Mouse (Mus musculus) cortical plate, adult 2 months (tissue): ENCODE measurements around the gene Rpap2. TPM values are rescaled to one million over a fixed set of nuclear protein-coding genes. Genes with fewer than 3 reads are reported as not detected.

Experiments
- H3K27ac ChIP-seq: fragments of 200-500 bp; 2 replicates; pipeline ENCODE4 v1.5.1; 2012; ENCODE audit warnings: low read length, control low read depth, inconsistent platforms; ENCODE audit not compliant: insufficient read depth
- H3K4me1 ChIP-seq: fragments of 200-500 bp; 2 replicates; pipeline ENCODE4 v1.6.1; 2011; ENCODE audit warnings: low read length; ENCODE audit not compliant: control insufficient read depth, insufficient read depth
- H3K4me3 ChIP-seq: fragments of 200-500 bp; 2 replicates; pipeline ENCODE4 v1.5.1; 2011; ENCODE audit warnings: mild to moderate bottlenecking, low read length, control low read depth; ENCODE audit not compliant: insufficient read depth
- CTCF ChIP-seq: fragments of 200-500 bp; IDR thresholded peaks from 2 replicates; pipeline ENCODE4 v1.5.1; 2011; ENCODE audit warnings: mild to moderate bottlenecking, control low read depth, low read length; ENCODE audit not compliant: insufficient read depth; ENCODE audit errors: extremely low read depth
- POLR2A ChIP-seq: fragments of 200-500 bp; IDR thresholded peaks from 2 replicates; pipeline ENCODE4 v1.6.1; 2011; ENCODE audit warnings: mild to moderate bottlenecking, low read length, control low read depth; ENCODE audit not compliant: insufficient read depth; ENCODE audit errors: extremely low read depth
- polyA plus RNA-seq: library from polyadenylated mRNA; depleted of rRNA; stranded (reverse); fragments of >200 nt; gene quantifications from 2 replicates; pipeline ENCODE4 v1.2.3, GENCODE M21; 2012

Gene Rpap2
- polyA plus RNA-seq, 1 experiment: 15.2 TPM

GRCm38 (mm10) chr5:107684380-107684779 lies 87.2 kb downstream of the Rpap2 start:
- no peak overlapping the region for H3K4me3 ChIP-seq
- TF ChIP-seq POLR2A (no peak), CTCF (no peak)
- no peak overlapping the region for H3K27ac ChIP-seq
- H3K4me1 ChIP-seq: peaks cover 1% of the 10 kb centered on the region; the same call in 1 of the 2 replicates

GRCm38 (mm10) chr5:107687161-107687560 lies 90.0 kb downstream of the Rpap2 start:
- Histone ChIP-seq H3K4me1 (peaks cover 1% of the 10 kb centered on the region; the same call in 1 of the 2 replicates), H3K4me3 (no peak overlapping the region), H3K27ac (no peak overlapping the region)
- TF ChIP-seq CTCF: no peak
- no peak for TF ChIP-seq POLR2A

- Histone ChIP-seq H3K4me3 (peak overlapping the region; percentile 38), H3K4me1 (peaks cover 1% of the 10 kb centered on the region; the same call in 1 of the 2 replicates), H3K27ac (no peak overlapping the region)
- TF ChIP-seq POLR2A: no peak
- TF ChIP-seq CTCF: no peak
Measured at GRCm38 (mm10) chr5:107687592-107688498, 90.7 kb downstream of the Rpap2 start.

DNA sequence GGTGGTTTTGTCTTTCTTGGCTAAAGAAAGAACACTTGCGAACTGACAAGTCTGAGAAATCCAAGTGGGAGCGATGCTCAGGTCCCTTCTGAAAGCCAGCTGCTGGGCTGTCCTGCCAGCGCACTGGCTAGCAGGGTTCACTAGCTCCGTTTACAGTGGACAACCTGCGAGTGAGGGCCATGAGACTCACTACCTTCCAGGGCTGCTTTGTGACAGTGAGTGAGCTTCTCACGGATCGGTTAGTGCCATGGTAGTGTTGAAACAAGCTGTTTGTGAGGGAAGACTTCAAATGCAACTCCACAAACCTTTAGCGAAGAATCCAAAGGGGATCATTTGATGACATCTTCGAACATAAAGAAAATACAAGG lies 91.3 kb downstream of the Rpap2 start:
- H3K4me3 ChIP-seq: peak overlapping the region; percentile 38; the same call in 1 of the 2 replicates
- H3K27ac ChIP-seq: no peak overlapping the region
- H3K4me1 ChIP-seq: peaks cover 1% of the 10 kb centered on the region; the same call in 1 of the 2 replicates
- TF ChIP-seq CTCF: no peak
- no peak for TF ChIP-seq POLR2A

GRCm38 (mm10) chr5:107695019-107695418 lies 97.8 kb downstream of the Rpap2 start:
- TF ChIP-seq POLR2A (no peak), CTCF (no peak)
- no peak overlapping the region for H3K27ac ChIP-seq
- no peaks in the 10 kb centered on the region for H3K4me1 ChIP-seq
- no peak overlapping the region for H3K4me3 ChIP-seq

DNA sequence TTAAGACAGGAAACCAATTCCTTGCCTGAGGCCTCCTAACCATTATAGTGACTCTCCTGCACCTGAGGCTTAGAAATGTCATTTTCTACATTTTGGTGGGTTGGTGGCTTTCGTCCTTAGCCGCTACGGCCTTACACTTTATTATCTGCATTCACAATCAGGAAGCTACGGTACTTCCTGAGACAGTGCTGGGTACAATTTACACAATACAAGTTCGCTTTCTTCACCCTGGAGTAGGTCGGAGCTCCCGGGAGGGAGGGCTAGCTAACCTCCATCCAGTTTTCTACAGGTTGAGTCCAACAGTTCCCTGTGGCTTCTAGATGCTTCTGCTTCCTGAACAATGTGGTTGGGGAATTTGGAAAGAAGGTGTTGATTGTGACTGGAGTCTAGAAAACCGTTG lies 101.7 kb downstream of the Rpap2 start:
- no peak for TF ChIP-seq POLR2A
- no peak for TF ChIP-seq CTCF
- H3K27ac ChIP-seq: no peak overlapping the region
- H3K4me3 ChIP-seq: no peak overlapping the region
- H3K4me1 ChIP-seq: no peaks in the 10 kb centered on the region

- no peak overlapping the region for H3K27ac ChIP-seq
- no peak overlapping the region for H3K4me3 ChIP-seq
- H3K4me1 ChIP-seq: no peaks in the 10 kb centered on the region
- TF ChIP-seq CTCF: no peak
- no peak for TF ChIP-seq POLR2A
Measured at GRCm38 (mm10) chr5:107700873-107701272, 103.7 kb downstream of the Rpap2 start.

DNA sequence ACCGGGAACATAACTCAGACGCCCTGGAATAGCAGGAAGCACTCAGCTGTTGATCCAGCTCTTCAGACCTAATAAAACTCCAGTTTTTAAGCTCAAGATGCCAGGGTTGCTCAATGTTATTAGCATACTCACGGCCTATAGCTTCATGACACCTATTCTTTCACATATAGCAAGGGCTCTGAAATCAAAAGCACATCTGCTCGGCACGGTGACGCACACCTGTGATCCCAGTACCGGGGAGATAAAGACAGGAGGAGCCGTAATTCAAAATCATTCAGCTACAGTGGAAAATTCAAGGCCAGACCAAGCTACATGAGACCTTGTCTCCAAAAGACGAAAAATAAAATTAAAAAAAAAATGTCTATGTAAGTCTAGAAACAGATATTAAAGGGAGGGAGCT lies 104.5 kb downstream of the Rpap2 start:
- no peak for TF ChIP-seq CTCF
- no peak for TF ChIP-seq POLR2A
- H3K4me1 ChIP-seq: no peaks in the 10 kb centered on the region
- no peak overlapping the region for H3K27ac ChIP-seq
- H3K4me3 ChIP-seq: no peak overlapping the region

- TF ChIP-seq POLR2A (no peak), CTCF (no peak)
- H3K4me1 ChIP-seq: no peaks in the 10 kb centered on the region
- no peak overlapping the region for H3K27ac ChIP-seq
- no peak overlapping the region for H3K4me3 ChIP-seq
Measured at GRCm38 (mm10) chr5:107703207-107703763, 106.1 kb downstream of the Rpap2 start.

- Histone ChIP-seq H3K4me1 (no peaks in the 10 kb centered on the region), H3K27ac (no peak overlapping the region), H3K4me3 (no peak overlapping the region)
- no peak for TF ChIP-seq CTCF
- no peak for TF ChIP-seq POLR2A
Measured at GRCm38 (mm10) chr5:107705756-107706155, 108.6 kb downstream of the Rpap2 start.
